Mouse (Mus musculus): Measurements from ENCODE around the gene Son.

Son gene

GRCm38 (mm10) chr16:91685526-91685925, 38.2 kb downstream of the Son start:
- in situ Hi-C loops (cut with MboI; ENCODE audit: low sequenced_read_pairs) = no loop called here

- in situ Hi-C loops (cut with MboI; ENCODE audit: low sequenced_read_pairs) = no loop called here
These were observed 39.1 kb downstream of the Son start for GRCm38 (mm10) chr16:91686369-91686768.

- in situ Hi-C loops (cut with MboI; ENCODE audit: low sequenced_read_pairs) = no loop called here
These were observed 40.8 kb downstream of the Son start for GRCm38 (mm10) chr16:91688023-91688618.

- in situ Hi-C loops (cut with MboI; ENCODE audit: low sequenced_read_pairs) = no loop called here
These were observed 41.5 kb downstream of the Son start, which contains the start of gene Donson for GRCm38 (mm10) chr16:91688619-91689334. TSS of gene Donson (minus strand) at chr16:91688770.

GRCm38 (mm10) chr16:91689791-91690190, 42.5 kb downstream of the Son start:
- in situ Hi-C loops (cut with MboI; ENCODE audit: low sequenced_read_pairs) = no loop called here

GRCm38 (mm10) chr16:91694455-91695084, 47.3 kb downstream of the Son start:
- in situ Hi-C loops (cut with MboI; ENCODE audit: low sequenced_read_pairs) = no loop called here

GRCm38 (mm10) chr16:91695108-91695755, 47.9 kb downstream of the Son start:
- in situ Hi-C loops (cut with MboI; ENCODE audit: low sequenced_read_pairs) = no loop called here

- in situ Hi-C loops (cut with MboI; ENCODE audit: low sequenced_read_pairs) = no loop called here
These were observed 51.7 kb downstream of the Son start for GRCm38 (mm10) chr16:91698995-91699394.

GRCm38 (mm10) chr16:91701908-91702307, 54.6 kb downstream of the Son start:
- in situ Hi-C loops (cut with MboI; ENCODE audit: low sequenced_read_pairs) = no loop called here

- in situ Hi-C loops (cut with MboI; ENCODE audit: low sequenced_read_pairs) = no loop called here
These were observed 55.5 kb downstream of the Son start for GRCm38 (mm10) chr16:91702771-91703188.

- in situ Hi-C loops (cut with MboI; ENCODE audit: low sequenced_read_pairs) = no loop called here
These were observed 57.5 kb downstream of the Son start for GRCm38 (mm10) chr16:91704603-91705340.

- in situ Hi-C loops (cut with MboI; ENCODE audit: low sequenced_read_pairs) = no loop called here
These were observed 62.9 kb downstream of the Son start for GRCm38 (mm10) chr16:91710241-91710640.

GRCm38 (mm10) chr16:91716927-91717349, 69.6 kb downstream of the Son start:
- in situ Hi-C loops (cut with MboI; ENCODE audit: low sequenced_read_pairs) = no loop called here

GRCm38 (mm10) chr16:91717399-91717798, 70.1 kb downstream of the Son start:
- in situ Hi-C loops (cut with MboI; ENCODE audit: low sequenced_read_pairs) = no loop called here

- in situ Hi-C loops (cut with MboI; ENCODE audit: low sequenced_read_pairs) = loop anchor here (10.0 kb wide), 1 partner anchor 191 kb away; no protein-coding TSS in a partner anchor
These were observed 76.9 kb downstream of the Son start for GRCm38 (mm10) chr16:91724247-91724646.

GRCm38 (mm10) chr16:91727433-91727832, 80.1 kb downstream of the Son start:
- in situ Hi-C loops (cut with MboI; ENCODE audit: low sequenced_read_pairs) = loop anchor here (10.0 kb wide), 1 partner anchor 187 kb away; no protein-coding TSS in a partner anchor

- in situ Hi-C loops (cut with MboI; ENCODE audit: low sequenced_read_pairs) = loop anchor here (10.0 kb wide), 1 partner anchor 186 kb away; no protein-coding TSS in a partner anchor
These were observed 81.1 kb downstream of the Son start, which contains the start of gene Cryzl1 for GRCm38 (mm10) chr16:91728123-91729065. TSS of gene Cryzl1 (minus strand) at chr16:91728975.
